ENCODE assay signal across 11 mouse cellular contexts in the genomic region with DNA sequence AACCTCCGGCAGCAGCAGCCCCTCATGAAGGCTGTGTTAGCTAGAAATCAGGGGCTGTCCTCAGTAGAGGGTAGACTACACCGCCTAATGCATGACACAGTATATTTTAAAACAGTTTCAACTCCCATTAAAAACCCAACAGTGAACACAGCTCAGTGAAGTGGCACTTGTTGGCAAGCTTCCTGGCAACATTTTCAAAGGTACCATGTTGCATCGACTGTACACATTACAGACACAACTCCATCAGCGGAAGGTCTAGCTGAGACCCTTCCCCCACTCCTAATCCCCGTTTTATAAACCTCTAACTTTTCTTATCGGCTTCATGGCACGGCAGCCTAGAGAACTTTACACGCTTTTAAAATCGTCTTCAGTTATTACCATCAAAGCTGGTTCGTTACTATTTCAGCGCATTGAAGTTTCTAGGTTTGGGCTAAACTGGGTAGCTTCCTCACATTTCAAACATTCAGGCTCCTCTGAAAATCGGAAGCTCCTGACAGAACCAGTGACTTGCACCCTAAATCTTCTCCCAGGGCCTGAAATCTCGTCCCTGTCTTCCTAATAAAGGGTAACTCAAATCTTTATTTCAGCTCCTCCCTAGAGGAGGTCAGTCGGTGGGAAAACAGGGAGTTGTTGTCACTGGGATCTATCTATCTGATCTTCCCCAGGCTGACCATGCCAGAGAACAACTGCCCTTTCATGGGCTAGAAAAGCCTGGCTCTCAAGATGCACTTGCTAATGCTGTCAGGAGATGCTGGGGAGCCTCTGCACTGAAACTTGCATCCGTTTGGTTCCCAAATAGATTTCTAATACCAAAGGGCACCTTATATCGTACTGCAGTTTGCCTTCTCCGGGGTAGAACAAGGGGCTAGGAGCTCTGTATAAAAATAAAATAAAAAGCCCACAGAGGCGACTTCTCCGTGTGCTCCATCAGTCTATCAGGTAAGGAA. TPM values are rescaled to one million over a fixed set of nuclear protein-coding genes. Genes with fewer than 3 reads are reported as not detected.
DNase-seq lines count a peak whose midpoint lies in the region; ATAC-seq lines count a peak whose summit lies in the region.
"Had no signal": no experiment of that assay in that cellular context is flagged by ENCODE, and none has a peak within 500 bp of the region (broad histone marks: within the 10 kb centered on the region; RNA-seq: fewer than 3 reads in every experiment).

No protein-coding gene starts in this region.

- H3K9ac ChIP-seq in forebrain, embryonic 16.5 days (replicated peaks; ENCODE audit: low read depth, low read length), result peak overlapping the region; percentile 74
- peak overlapping the region; percentile 71 for H3K9ac ChIP-seq in midbrain, embryonic 11.5 days (ENCODE audit: low read length)

- peak; percentile 30 for DNase-seq in embryo, embryonic 10.5 days (ENCODE audit: low spot score)
- DNase-seq in embryo, embryonic 10 days (ENCODE audit: low spot score), result no peak
- peak; percentile 55 for DNase-seq in Muller cell, postnatal 12 days (ENCODE audit: inconsistent ontology term)
- DNase-seq in midbrain, embryonic 11.5 days (ENCODE audit: low spot score, missing footprints), result peak; percentile 88
- no peak for DNase-seq in natural killer cell, adult 2 months (ENCODE audit: low spot score in 2 of 2)
- no peak for DNase-seq in B cell, adult 2 months
- DNase-seq: adrenal gland, postnatal 25 days; heart, adult 11 months; lung, adult 18-20 months had no signal

- peak overlapping the region; percentile 100 for H3K4me2 ChIP-seq in forebrain, embryonic 16.5 days (ENCODE audit: low read length)
- peak overlapping the region; percentile 64 for H3K4me2 ChIP-seq in midbrain, embryonic 11.5 days

- 11% methylated on average over 19 of the region's 19 CpGs for WGBS in forebrain, embryonic 16.5 days
- 31% methylated on average over 19 of the region's 19 CpGs for WGBS in midbrain, embryonic 11.5 days

- no peak for ATAC-seq in forebrain, embryonic 16.5 days
- ATAC-seq in midbrain, embryonic 11.5 days (ENCODE audit: low FRiP score), result no peak
- no peak for ATAC-seq in megakaryocyte progenitor cell, adult 5-6 weeks (replicated peaks; ENCODE audit: poor library complexity)

- no peak overlapping the region for H3K27ac ChIP-seq in forebrain, embryonic 16.5 days (ENCODE audit: low read length)
- no peak overlapping the region for H3K27ac ChIP-seq in midbrain, embryonic 11.5 days (ENCODE audit: low read depth, low read length)

- H3K9me3 ChIP-seq in forebrain, embryonic 16.5 days (ENCODE audit: control insufficient read depth, low read length), result no peaks in the 10 kb centered on the region
- H3K9me3 ChIP-seq in midbrain, embryonic 11.5 days (ENCODE audit: control insufficient read depth, low read length), result no peaks in the 10 kb centered on the region

- peak overlapping the region; percentile 76 for H3K4me3 ChIP-seq in forebrain, embryonic 16.5 days (replicated peaks; ENCODE audit: low read length)
- H3K4me3 ChIP-seq in midbrain, embryonic 11.5 days (ENCODE audit: low read depth, low read length), result peak overlapping the region; percentile 55

- no peaks in the 10 kb centered on the region for H3K27me3 ChIP-seq in forebrain, embryonic 16.5 days (replicated peaks; ENCODE audit: control insufficient read depth, insufficient read depth, low read length)
- H3K27me3 ChIP-seq in midbrain, embryonic 11.5 days (ENCODE audit: control insufficient read depth, insufficient read depth, low read length), result no peaks in the 10 kb centered on the region

- peaks cover 15% of the 10 kb centered on the region for H3K4me1 ChIP-seq in forebrain, embryonic 16.5 days (replicated peaks; ENCODE audit: control insufficient read depth, insufficient read depth, low read length)
- peaks cover 2% of the 10 kb centered on the region; the same call in 1 of the 2 replicates for H3K4me1 ChIP-seq in midbrain, embryonic 11.5 days (ENCODE audit: control insufficient read depth, insufficient read depth, low read length)

- no peaks in the 10 kb centered on the region for H3K36me3 ChIP-seq in forebrain, embryonic 16.5 days (ENCODE audit: control insufficient read depth, insufficient read depth)
- no peaks in the 10 kb centered on the region for H3K36me3 ChIP-seq in midbrain, embryonic 11.5 days (ENCODE audit: control insufficient read depth, insufficient read depth, low read length)

RNA-seq across cellular contexts. Expression of a gene that starts 1.6 kb away (rescaled TPM):
- polyA plus RNA-seq in forebrain, embryonic 16.5 days (2015; fragmentation: Nextera tagmentation; extraction: Ambion mirVana), result 8.9 and 10.5 TPM in 2 replicates
- polyA plus RNA-seq in midbrain, embryonic 11.5 days (2014; fragmentation: Nextera tagmentation; extraction: Ambion mirVana), result 1.7 and 2.0 TPM in 2 replicates
- not detected in 2 replicates for total RNA-seq in megakaryocyte progenitor cell, adult 5-6 weeks (2015)
- total RNA-seq in megakaryocyte progenitor cell, adult 5-6 weeks (2017), result not detected in 2 replicates

Comparison
In these comparisons a context has a peak if more than half of its experiments do, and no peak if none do; other contexts are left out.
1. DNase-seq: peak in embryo, embryonic 10.5 days (single experiment), Muller cell, postnatal 12 days (single experiment) and midbrain, embryonic 11.5 days (single experiment); none in embryo, embryonic 10 days (single experiment), natural killer cell, adult 2 months (0 of 2) and B cell, adult 2 months (0 of 2).